Mouse (Mus musculus): ENCODE results near the gene Olfr902. TPM values are rescaled to one million over a fixed set of nuclear protein-coding genes. Genes with fewer than 3 reads are reported as not detected.

The Olfr902 gene
- total and polyA plus RNA-seq, 3 experiments = not detected

GRCm38 (mm10) chr9:38423801-38424200, 23.7 kb upstream of the Olfr902 start:
- Histone ChIP-seq H3K27ac (ENCODE audit: insufficient read depth, low read depth) (no peak overlapping the region), H3K4me1 (ENCODE audit: control insufficient read depth in 1 of 2, insufficient read depth in 2 of 2) (no peaks in the 10 kb centered on the region), H3K27me3 (replicated peaks) (no peaks in the 10 kb centered on the region), H3K9ac (ENCODE audit: insufficient read depth, low read depth) (no peak overlapping the region), H3K4me2 (ENCODE audit: insufficient read depth, low read depth, poor library complexity, severe bottlenecking) (no peak overlapping the region), H3K9me3 (replicated peaks; ENCODE audit: low read length) (no peaks in the 10 kb centered on the region), H3K79me2 (replicated peaks; ENCODE audit: control insufficient read depth, extremely low read depth, insufficient read depth, poor library complexity, severe bottlenecking) (no peaks in the 10 kb centered on the region), H3K36me3 (replicated peaks in 1 of 2; ENCODE audit: control insufficient read depth in 1 of 2, insufficient read depth in 1 of 2, low read length in 1 of 2) (no peaks in the 10 kb centered on the region), H3K4me3 (replicated peaks in 1 of 3; ENCODE audit: low read depth in 2 of 3, low read length in 2 of 3, poor library complexity in 1 of 3) (no peak overlapping the region)
- in situ Hi-C loops (cut with MboI; ENCODE audit: low pct_ligation_motif_present, low pct_unique_long_range_greater_than_20kb, low sequenced_read_pairs) = no loop called here
- TF ChIP-seq MXI1 (IDR thresholded peaks at IDR 0.05; ENCODE audit: low read depth, low read length) (no peak), CHD1 (IDR thresholded peaks at IDR 0.05; ENCODE audit: low read depth, low read length) (no peak), TCF12 (IDR thresholded peaks at IDR 0.05; ENCODE audit: low read depth, low read length) (no peak), JUND (conservative IDR thresholded peaks at IDR 0.05; ENCODE audit: low read depth, low read length) (no peak), SMC3 (IDR thresholded peaks at IDR 0.05; ENCODE audit: low read depth, low read length) (no peak), ZNF384 (IDR thresholded peaks at IDR 0.05; ENCODE audit: low read depth, low read length) (no peak), ZC3H11A (IDR thresholded peaks at IDR 0.05; ENCODE audit: low read depth, low read length) (no peak), NRF1 (IDR thresholded peaks at IDR 0.05; ENCODE audit: low read depth, low read length) (no peak), ETS1 (conservative IDR thresholded peaks at IDR 0.05; ENCODE audit: low read depth, low read length) (no peak), POLR2A (IDR thresholded peaks at IDR 0.05; ENCODE audit: low read depth, low read length) (no peak), UBTF (IDR thresholded peaks at IDR 0.05; ENCODE audit: low read depth, low read length) (no peak)
- dilution Hi-C loops (cut with MboI; ENCODE audit: extremely low pct_ligation_motif_present, extremely low pct_unique_long_range_greater_than_20kb, low sequenced_read_pairs) = no loop called here
- DNase-seq (ENCODE audit: extremely low read depth) = no peak

DNA sequence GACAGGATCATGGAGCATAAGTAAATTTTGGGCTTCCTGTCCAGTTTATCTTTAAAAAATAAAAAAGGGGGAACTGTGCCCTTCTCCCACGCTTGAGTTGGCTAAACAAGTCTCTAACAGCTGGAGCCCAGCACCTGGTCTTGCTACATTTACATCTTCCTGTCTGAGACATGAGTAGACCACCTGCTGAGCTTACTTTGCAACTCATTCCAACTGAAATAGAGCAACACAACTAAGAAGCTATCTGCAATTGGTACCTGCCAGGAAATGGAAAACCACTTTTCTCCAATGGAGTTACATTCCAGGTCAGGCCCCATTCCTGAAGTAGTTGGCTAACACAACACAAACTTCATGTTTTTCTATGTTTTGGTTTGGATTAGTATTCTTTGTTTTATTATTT, 20.4 kb upstream of the Olfr902 start:
- no peak overlapping the region for H3K4me3 ChIP-seq (replicated peaks in 1 of 3; ENCODE audit: low read depth in 2 of 3, low read length in 2 of 3, poor library complexity in 1 of 3)
- H3K9ac ChIP-seq (ENCODE audit: insufficient read depth, low read depth) = no peak overlapping the region
- H3K36me3 ChIP-seq (replicated peaks in 1 of 2; ENCODE audit: control insufficient read depth in 1 of 2, insufficient read depth in 1 of 2, low read length in 1 of 2) = no peaks in the 10 kb centered on the region
- H3K9me3 ChIP-seq (replicated peaks; ENCODE audit: low read length) = no peaks in the 10 kb centered on the region
- dilution Hi-C loops (cut with MboI; ENCODE audit: extremely low pct_ligation_motif_present, extremely low pct_unique_long_range_greater_than_20kb, low sequenced_read_pairs) (no loop called here), in situ Hi-C loops (cut with MboI; ENCODE audit: low pct_ligation_motif_present, low pct_unique_long_range_greater_than_20kb, low sequenced_read_pairs) (no loop called here)
- no peak overlapping the region for H3K27ac ChIP-seq (ENCODE audit: insufficient read depth, low read depth)
- H3K79me2 ChIP-seq (replicated peaks; ENCODE audit: control insufficient read depth, extremely low read depth, insufficient read depth, poor library complexity, severe bottlenecking) = no peaks in the 10 kb centered on the region
- no peaks in the 10 kb centered on the region for H3K27me3 ChIP-seq (replicated peaks)
- peak; percentile 28 for DNase-seq (ENCODE audit: extremely low read depth)
- no peak overlapping the region for H3K4me2 ChIP-seq (ENCODE audit: insufficient read depth, low read depth, poor library complexity, severe bottlenecking)
- TF ChIP-seq MYC (IDR thresholded peaks at IDR 0.05; ENCODE audit: low read depth, low read length) = no peak
- no peak for TF ChIP-seq NRF1 (IDR thresholded peaks at IDR 0.05; ENCODE audit: low read depth, low read length)
- TF ChIP-seq RCOR1 (conservative IDR thresholded peaks at IDR 0.05; ENCODE audit: low read depth, low read length) = no peak
- TF ChIP-seq PAX5 (IDR thresholded peaks at IDR 0.05; ENCODE audit: low read length) = no peak
- no peak for TF ChIP-seq USF1 (IDR thresholded peaks at IDR 0.05; ENCODE audit: low read depth, low read length)
- no peak for TF ChIP-seq GABPA (IDR thresholded peaks at IDR 0.05; ENCODE audit: insufficient replicate concordance, low read depth, low read length)
- no peak for TF ChIP-seq MAFK (IDR thresholded peaks at IDR 0.05; ENCODE audit: insufficient replicate concordance, low read length)
- TF ChIP-seq UBTF (IDR thresholded peaks at IDR 0.05; ENCODE audit: low read depth, low read length) = no peak
- no peak for TF ChIP-seq RAD21 (IDR thresholded peaks at IDR 0.05; ENCODE audit: low read depth, low read length)
- H3K4me1 ChIP-seq (ENCODE audit: control insufficient read depth in 1 of 2, insufficient read depth in 2 of 2) = no peaks in the 10 kb centered on the region
